9 mouse cellular contexts compared by ENCODE assay signal in genomic region chr9:92249987-92250772, GRCm38 (mm10). TPM values are rescaled to one million over a fixed set of nuclear protein-coding genes. Genes with fewer than 3 reads are reported as not detected.
DNase-seq lines count a peak whose midpoint lies in the region; ATAC-seq and TF ChIP-seq lines count a peak whose summit lies in the region.
"Had no signal": no experiment of that assay in that cellular context is flagged by ENCODE, and none has a peak within 500 bp of the region (broad histone marks: within the 10 kb centered on the region; RNA-seq: fewer than 3 reads in every experiment).

No protein-coding gene starts in this region.

- H3K9me3 ChIP-seq in ES-E14 (ENCODE audit: control insufficient read depth, insufficient read depth, low read depth, low read length) = no peaks in the 10 kb centered on the region
- no peaks in the 10 kb centered on the region for H3K9me3 ChIP-seq in forebrain, embryonic 14.5 days (replicated peaks; ENCODE audit: control insufficient read depth, low read length)
- H3K9me3 ChIP-seq in neural tube, embryonic 14.5 days (ENCODE audit: control insufficient read depth, low read length) = no peaks in the 10 kb centered on the region

- intact Hi-C loops in heart, postnatal 14 days (cut with DNase I) = loop anchor here (2.0 kb wide), 1 partner anchor 21 kb away; no protein-coding TSS in a partner anchor

- H3K27ac ChIP-seq in ES-E14 (ENCODE audit: insufficient read depth, low read depth, low read length, poor library complexity, severe bottlenecking) = peak overlapping the region; percentile 91
- peak overlapping the region; percentile 55 for H3K27ac ChIP-seq in forebrain, embryonic 14.5 days (ENCODE audit: low read depth, low read length)
- H3K27ac ChIP-seq in neural tube, embryonic 14.5 days (ENCODE audit: low read depth, low read length) = peak overlapping the region; percentile 40; the same call in 1 of the 2 replicates
- no peak overlapping the region for H3K27ac ChIP-seq in testis, adult 2 months (ENCODE audit: control insufficient read depth, insufficient read depth, low read depth, low read length)

- 1% methylated on average over 40 of the region's 40 CpGs for WGBS in forebrain, embryonic 14.5 days
- under 1% methylated on average over 40 of the region's 40 CpGs for WGBS in neural tube, embryonic 14.5 days

- no peaks in the 10 kb centered on the region for H3K27me3 ChIP-seq in forebrain, embryonic 14.5 days (replicated peaks; ENCODE audit: control insufficient read depth, insufficient read depth, low read length)
- no peaks in the 10 kb centered on the region for H3K27me3 ChIP-seq in neural tube, embryonic 14.5 days (ENCODE audit: control insufficient read depth, insufficient read depth, low read length)
- H3K27me3 ChIP-seq in testis, adult 2 months (ENCODE audit: control insufficient read depth, insufficient read depth, low read length) = no peaks in the 10 kb centered on the region

- H3K36me3 ChIP-seq in ES-E14 (ENCODE audit: control insufficient read depth, insufficient read depth, low read length, poor library complexity, severe bottlenecking) = no peaks in the 10 kb centered on the region
- H3K36me3 ChIP-seq in forebrain, embryonic 14.5 days (ENCODE audit: control insufficient read depth, insufficient read depth, low read length) = no peaks in the 10 kb centered on the region
- no peaks in the 10 kb centered on the region for H3K36me3 ChIP-seq in neural tube, embryonic 14.5 days (ENCODE audit: control insufficient read depth, insufficient read depth, low read length)
- H3K36me3 ChIP-seq in testis, adult 2 months (ENCODE audit: control insufficient read depth, insufficient read depth, low read length) = no peaks in the 10 kb centered on the region

- H3K9ac ChIP-seq in ES-E14 (ENCODE audit: insufficient read depth, low read depth, low read length, poor library complexity, severe bottlenecking) = peak overlapping the region; percentile 80
- peak overlapping the region; percentile 75 for H3K9ac ChIP-seq in forebrain, embryonic 14.5 days (ENCODE audit: low read length)
- H3K9ac ChIP-seq in neural tube, embryonic 14.5 days (replicated peaks; ENCODE audit: low read depth, low read length) = peak overlapping the region; percentile 56

- TF ChIP-seq CTCF in testis, adult 2 months (IDR thresholded peaks at IDR 0.05; ENCODE audit: control insufficient read depth, insufficient read depth, insufficient replicate concordance, low read depth, low read length) = no peak

- TF ChIP-seq POLR2A in testis, adult 2 months (IDR thresholded peaks at IDR 0.05; ENCODE audit: control insufficient read depth, low read depth, low read length) = no peak

- in situ Hi-C loops in ES-E14 (cut with MboI; ENCODE audit: low sequenced_read_pairs in 2 of 2, unreplicated experiment in 2 of 2) = no loop called here

- no peaks in the 10 kb centered on the region; a peak in 1 of 4 replicates for H3K4me1 ChIP-seq in ES-E14 (ENCODE audit: control insufficient read depth in 2 of 2, insufficient read depth in 2 of 2, low read length in 2 of 2, poor library complexity in 1 of 2)
- H3K4me1 ChIP-seq in forebrain, embryonic 14.5 days (ENCODE audit: control insufficient read depth, insufficient read depth, low read length) = peaks cover 3% of the 10 kb centered on the region; the same call in 1 of the 2 replicates
- 0 out of 2 replicates have a peak, but pooled peaks cover 7% of the 10 kb centered on the region for H3K4me1 ChIP-seq in neural tube, embryonic 14.5 days (ENCODE audit: control insufficient read depth, insufficient read depth, low read length)
- H3K4me1 ChIP-seq in testis, adult 2 months (ENCODE audit: control insufficient read depth, insufficient read depth, low read length) = peaks cover 6% of the 10 kb centered on the region

- peak overlapping the region; percentile 73 to 90 for H3K4me3 ChIP-seq in ES-E14 (ENCODE audit: insufficient read depth in 1 of 2, low read depth in 1 of 2, low read length in 2 of 2, poor library complexity in 1 of 2, severe bottlenecking in 1 of 2)
- peak overlapping the region; percentile 56 for H3K4me3 ChIP-seq in forebrain, embryonic 14.5 days (ENCODE audit: low read depth, low read length)
- peak overlapping the region; percentile 53 for H3K4me3 ChIP-seq in neural tube, embryonic 14.5 days (ENCODE audit: low read depth, low read length)
- peak overlapping the region; percentile 94 for H3K4me3 ChIP-seq in testis, adult 2 months (ENCODE audit: control insufficient read depth, low read depth, low read length)

- DNase-seq in ES-E14 (ENCODE audit: low read depth, low spot score) = peak; percentile 68
- DNase-seq in cerebellum, adult 11-12 months = peak; percentile 18
- DNase-seq in forebrain, embryonic 14.5 days (ENCODE audit: low spot score) = peak; percentile 74
- DNase-seq in heart, postnatal 14 days = peak; percentile 82 to 86
- DNase-seq in kidney, postnatal 4 days = peak; percentile 84 to 91
- DNase-seq in lung, adult 18-20 months = peak; percentile 87 to 91

- H3K4me2 ChIP-seq in forebrain, embryonic 14.5 days (ENCODE audit: low read length) = peak overlapping the region; percentile 81
- peak overlapping the region; percentile 80 for H3K4me2 ChIP-seq in neural tube, embryonic 14.5 days (ENCODE audit: low read depth, low read length)

- peak; percentile 91 for ATAC-seq in forebrain, embryonic 14.5 days
- ATAC-seq in neural tube, embryonic 14.5 days (ENCODE audit: low read depth) = peak; percentile 95

TF ChIP-seq in ES-E14, 5 proteins besides CTCF, POLR2A, EP300 and RAD21:
- TF ChIP-seq MAFK (IDR thresholded peaks at IDR 0.05; ENCODE audit: insufficient read depth, low read depth, low read length) = no peak
- TF ChIP-seq HCFC1 (IDR thresholded peaks at IDR 0.05; ENCODE audit: borderline replicate concordance, insufficient read depth, low read length) = no peak
- no peak for TF ChIP-seq ZC3H11A (IDR thresholded peaks at IDR 0.05; ENCODE audit: borderline replicate concordance, low read depth, low read length)
- TF ChIP-seq ZNF384 (IDR thresholded peaks at IDR 0.05; ENCODE audit: low read depth, low read length) = no peak
- no peak for TF ChIP-seq CHD2 (IDR thresholded peaks at IDR 0.05; ENCODE audit: low read depth, low read length)

RNA-seq across cellular contexts. Expression of gene Plscr1, which starts 0.6 kb away (rescaled TPM):
- 12.2 and 22.2 TPM in 2 replicates for total RNA-seq in ES-E14 (2012; rRNA removed)
- 7.1 and 8.6 TPM in 2 replicates for polyA plus RNA-seq in forebrain, embryonic 14.5 days (2014; fragmentation: Nextera tagmentation; extraction: Ambion mirVana)
- 10 to 100 TPM; 11.7 to 11.8 TPM for total RNA-seq in heart, postnatal 14 days (2021)
- polyA plus RNA-seq in neural tube, embryonic 14.5 days (2014; fragmentation: Nextera tagmentation; extraction: Ambion mirVana) = 7.5 and 8.8 TPM in 2 replicates
- polyA plus RNA-seq in testis, adult 2 months (2012; rRNA removed) = 0.28 and 0.42 TPM in 2 replicates

RNA-seq across cellular contexts. Expression of gene Plscr2, which starts 25.2 kb away (rescaled TPM):
- 0.32 and 1.7 TPM in 2 replicates for total RNA-seq in ES-E14 (2012; rRNA removed)
- polyA plus RNA-seq in forebrain, embryonic 14.5 days (2014; fragmentation: Nextera tagmentation; extraction: Ambion mirVana) = 0.46 and 0.93 TPM in 2 replicates
- total RNA-seq in heart, postnatal 14 days (2021) = 10 to 100 TPM; 25.2 to 26.8 TPM
- 1.5 TPM in 1 of 2 replicates, not detected in the other for polyA plus RNA-seq in neural tube, embryonic 14.5 days (2014; fragmentation: Nextera tagmentation; extraction: Ambion mirVana)
- polyA plus RNA-seq in testis, adult 2 months (2012; rRNA removed) = 0.71 and 0.88 TPM in 2 replicates

RNA-seq across cellular contexts. Expression of gene Plscr5, which starts 57.4 kb away (rescaled TPM):
- not detected in 2 replicates for total RNA-seq in ES-E14 (2012; rRNA removed)
- 0.24 TPM in 1 of 2 replicates, not detected in the other for polyA plus RNA-seq in forebrain, embryonic 14.5 days (2014; fragmentation: Nextera tagmentation; extraction: Ambion mirVana)
- not detected for total RNA-seq in heart, postnatal 14 days (2021)
- 1.4 and 1.8 TPM in 2 replicates for polyA plus RNA-seq in neural tube, embryonic 14.5 days (2014; fragmentation: Nextera tagmentation; extraction: Ambion mirVana)
- polyA plus RNA-seq in testis, adult 2 months (2012; rRNA removed) = not detected in 2 replicates
- polyA plus RNA-seq: gonadal fat pad, adult 2 months had no signal

RNA-seq across cellular contexts. Expression of gene 1700057G04Rik, which starts 59.0 kb away (rescaled TPM):
- not detected in 2 replicates for total RNA-seq in ES-E14 (2012; rRNA removed)
- not detected in 2 replicates for polyA plus RNA-seq in forebrain, embryonic 14.5 days (2014; fragmentation: Nextera tagmentation; extraction: Ambion mirVana)
- not detected for total RNA-seq in heart, postnatal 14 days (2021)
- polyA plus RNA-seq in neural tube, embryonic 14.5 days (2014; fragmentation: Nextera tagmentation; extraction: Ambion mirVana) = not detected in 2 replicates
- polyA plus RNA-seq in testis, adult 2 months (2012; rRNA removed) = 139 and 170 TPM in 2 replicates

Comparison
In these comparisons a context has a peak if more than half of its experiments do, and no peak if none do; other contexts are left out.
1. DNase-seq: peak in every context shown above with its lines; median percentile 89 in lung, adult 18-20 months; 88 in kidney, postnatal 4 days; 84 in heart, postnatal 14 days; 74 in forebrain, embryonic 14.5 days; 68 in ES-E14; 18 in cerebellum, adult 11-12 months.